Mouse (Mus musculus) kidney, postnatal 25 days (tissue): ENCODE data around the gene Tkt.
A peak's percentile ranks its signal among the peaks of the same experiment; 100 is the strongest.

Source experiments
- DNase-seq, 2 experiments: peaks; one replicate each; pipeline ENCODE4 v3.0.0; 2021; ENCODE audit warnings: mixed read lengths in 2 of 2

The Tkt gene

DNA sequence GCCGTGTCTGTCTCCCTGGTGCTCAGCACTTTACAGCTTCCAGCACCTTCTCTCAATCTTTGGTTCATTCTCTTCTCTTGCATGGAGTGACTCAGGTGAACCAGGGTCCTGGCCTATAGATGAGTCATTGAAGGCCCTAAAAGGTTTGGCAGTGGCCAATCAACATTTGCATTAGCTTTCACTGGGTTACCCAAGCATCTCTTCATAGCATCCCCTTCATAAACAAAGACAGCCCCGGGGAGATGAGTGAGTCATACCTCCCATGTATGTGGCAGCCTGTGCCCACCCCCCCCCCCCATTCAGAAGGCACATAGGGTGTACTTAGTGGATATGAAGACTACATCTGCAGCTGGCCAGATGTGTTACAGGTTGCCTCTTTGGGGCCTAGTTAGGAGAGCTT, 8.5 kb downstream of the Tkt start:
- peak in 1 of 2 experiments; percentile 3 for DNase-seq

DNA sequence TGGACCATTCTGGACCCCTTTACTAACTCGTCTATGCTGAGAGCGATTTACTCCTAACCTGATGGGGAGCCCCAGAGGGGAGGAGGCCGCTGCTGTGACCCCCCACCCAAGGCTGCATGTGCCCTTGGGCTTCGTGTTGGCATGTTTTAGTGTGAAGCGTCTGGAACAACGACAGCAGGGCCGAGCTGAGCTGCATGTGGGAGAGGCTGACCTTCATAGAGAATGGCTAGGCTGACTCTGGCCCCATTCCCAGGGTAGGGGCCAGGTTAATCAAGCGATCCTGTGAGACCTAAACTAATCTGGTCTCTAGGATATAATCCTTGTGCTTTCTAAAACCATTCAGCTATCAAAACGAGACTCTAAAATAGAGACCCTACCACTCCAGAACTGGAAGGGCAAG, 9.6 kb downstream of the Tkt start:
- DNase-seq, result peak; percentile 47 to 52

DNA sequence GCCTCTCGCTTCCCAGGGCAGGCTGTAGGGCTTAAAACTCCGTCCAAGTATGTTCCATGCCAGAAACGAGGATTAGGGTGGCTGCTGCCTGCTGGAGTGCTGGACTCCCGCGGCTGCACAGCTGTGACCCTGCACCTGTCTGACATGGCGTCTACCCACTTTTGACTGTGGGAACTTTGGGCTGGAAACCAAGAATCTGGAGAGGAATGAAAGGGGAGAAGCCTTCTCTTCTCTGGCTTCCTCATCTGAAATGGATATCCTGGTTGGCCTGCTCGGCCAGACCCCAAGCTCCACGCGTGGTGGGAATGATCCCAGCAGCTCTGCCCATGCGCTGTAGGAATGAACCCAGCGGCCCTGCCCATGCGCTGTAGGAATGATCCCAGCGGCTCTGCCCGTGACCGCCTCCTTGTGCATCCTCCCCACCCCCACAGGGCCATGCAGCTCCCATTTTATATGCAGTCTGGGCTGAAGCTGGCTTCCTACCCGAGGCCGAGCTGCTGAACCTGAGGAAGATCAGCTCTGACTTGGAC, 11.2 kb downstream of the Tkt start:
- peak; percentile 74 to 89 for DNase-seq

DNA sequence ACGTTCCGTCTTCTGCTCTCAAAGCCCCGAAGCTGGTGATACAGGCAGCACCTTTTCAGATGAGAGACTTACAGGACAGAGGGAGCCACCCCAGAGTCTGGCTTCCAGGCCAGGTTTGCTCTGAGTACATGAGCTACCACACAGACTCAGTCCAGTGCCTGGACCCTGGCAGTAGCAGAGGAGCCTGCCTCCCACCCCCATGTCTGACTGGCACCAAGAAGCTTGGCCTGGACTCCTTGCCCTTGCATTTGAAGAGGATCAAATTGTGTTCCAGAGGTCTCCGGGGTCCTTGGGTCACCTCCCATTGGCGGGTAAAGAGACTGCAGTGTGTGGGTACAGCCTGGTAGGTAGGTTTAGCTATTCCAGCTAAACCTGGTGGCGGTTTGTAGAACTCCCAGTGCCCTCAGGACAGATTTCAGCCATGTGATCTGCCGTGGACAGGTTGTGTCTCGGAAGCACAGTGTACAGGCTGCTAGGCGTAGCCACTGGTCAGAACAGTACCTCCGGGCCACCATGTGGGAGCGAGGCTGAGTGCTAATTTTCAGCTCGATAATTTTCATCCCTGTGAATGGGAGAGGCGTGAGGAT, 12.7 kb downstream of the Tkt start:
- peak; percentile 49 to 84 for DNase-seq

DNA sequence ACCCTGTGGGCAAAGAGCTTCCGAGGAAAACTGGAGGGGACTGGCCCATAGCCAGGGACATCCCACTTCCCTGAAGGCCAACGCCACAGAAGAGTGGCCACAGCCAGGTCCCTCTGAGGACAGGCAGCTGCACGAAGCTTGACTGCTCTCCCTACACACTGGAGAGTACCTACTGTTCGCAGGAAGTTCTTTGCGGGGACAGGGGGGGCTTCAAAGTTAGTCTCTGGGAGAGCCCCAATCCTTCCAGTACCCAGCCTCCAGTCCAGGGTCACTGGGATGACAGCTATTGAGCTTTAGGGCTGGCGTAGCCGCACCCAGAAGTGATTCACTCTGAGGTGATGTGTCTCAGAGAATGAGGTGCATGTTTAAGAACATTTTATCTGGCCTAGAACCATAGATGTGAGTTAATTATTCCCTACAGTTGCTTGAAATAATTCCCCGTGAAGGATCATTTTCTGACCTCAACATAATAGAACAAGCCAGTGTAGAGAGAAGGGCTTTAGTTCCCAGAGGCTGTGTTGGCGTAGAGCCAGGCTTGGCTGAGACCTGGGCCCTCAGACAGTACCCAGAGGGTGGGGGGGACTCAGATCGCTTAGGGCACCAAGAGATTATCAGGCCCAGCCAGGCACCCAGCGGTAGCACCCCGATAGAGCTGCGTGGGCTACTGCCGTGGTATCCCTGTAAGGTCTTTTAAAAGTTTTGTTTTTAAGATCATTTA, 13.5 kb downstream of the Tkt start:
- DNase-seq, result peak; percentile 93 to 95

DNA sequence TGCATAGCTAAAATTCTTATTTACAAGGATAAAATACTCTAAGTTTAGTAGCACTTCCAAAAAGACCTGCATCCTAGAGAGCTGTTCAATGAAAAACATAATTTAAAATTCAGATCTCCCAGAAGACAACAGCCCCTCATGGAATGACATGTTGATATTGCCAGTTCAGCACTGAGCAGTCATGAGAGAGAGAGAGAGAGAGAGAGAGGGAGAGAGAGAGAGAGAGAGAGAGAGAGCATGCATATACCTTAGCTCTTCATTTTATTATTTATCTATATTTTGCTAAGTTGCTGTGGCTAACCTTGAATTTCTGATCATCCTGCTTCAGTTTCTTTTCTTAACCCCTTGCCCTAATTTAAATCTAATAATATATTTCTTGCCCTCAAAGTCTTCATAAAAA, 14.2 kb downstream of the Tkt start:
- DNase-seq, result no peak

DNA sequence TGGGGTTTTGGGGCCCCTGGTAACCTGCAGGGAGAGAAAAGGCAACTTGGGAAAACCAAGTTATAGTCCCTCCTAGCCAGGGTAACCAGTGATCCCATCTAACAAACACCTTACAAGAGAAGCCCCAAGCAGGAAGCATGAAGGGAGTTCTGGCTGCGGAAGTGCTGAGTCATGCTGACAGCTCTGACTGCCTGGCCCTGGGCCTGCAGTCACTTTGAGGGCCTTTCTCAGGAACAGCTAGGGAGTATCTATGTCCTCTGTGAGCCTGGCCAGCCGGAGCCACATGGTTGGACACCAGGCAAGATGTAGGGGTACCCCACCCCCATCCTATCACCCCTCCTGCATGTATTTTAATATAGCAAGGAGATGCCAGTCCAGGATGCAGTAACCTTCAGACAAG, 16.3 kb downstream of the Tkt start:
- DNase-seq, result peak; percentile 82 to 89

DNA sequence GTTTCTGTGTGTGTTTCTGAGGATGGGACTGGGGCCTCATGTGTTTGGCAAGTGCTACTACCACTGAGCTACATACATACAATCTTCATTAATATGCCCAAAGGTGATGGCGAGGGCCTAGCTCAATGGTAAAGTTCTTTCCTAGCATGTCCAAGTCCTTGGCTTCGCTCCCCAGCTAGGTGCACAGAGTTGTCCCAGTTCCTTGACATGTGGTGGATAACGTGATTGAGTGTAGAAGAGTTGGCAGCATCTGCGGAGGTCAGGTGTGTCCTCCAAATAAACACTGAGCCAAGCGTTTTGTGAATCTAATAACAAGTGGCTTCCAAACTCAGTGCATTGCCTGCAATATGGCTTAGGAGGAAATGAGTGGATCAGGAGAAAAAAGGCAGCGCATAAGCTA, 18.2 kb downstream of the Tkt start:
- peak in 1 of 2 experiments; percentile 40 for DNase-seq

DNA sequence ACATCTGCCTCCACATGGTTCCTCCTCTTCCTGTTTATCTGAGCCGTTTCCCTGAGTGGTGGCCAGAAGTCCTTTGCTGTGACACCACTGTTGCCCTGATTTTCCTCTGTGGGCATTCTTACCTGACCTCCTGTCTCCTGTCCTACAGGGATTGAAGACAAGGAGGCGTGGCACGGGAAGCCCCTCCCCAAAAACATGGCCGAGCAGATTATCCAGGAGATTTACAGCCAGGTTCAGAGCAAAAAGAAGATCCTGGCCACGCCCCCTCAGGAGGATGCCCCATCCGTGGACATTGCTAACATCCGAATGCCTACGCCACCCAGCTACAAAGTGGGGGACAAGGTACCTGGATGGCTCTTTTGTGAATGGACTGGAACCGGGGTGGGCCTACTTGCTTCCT, 19.9 kb downstream of the Tkt start:
- DNase-seq, result peak in 1 of 2 experiments; percentile 38

DNA sequence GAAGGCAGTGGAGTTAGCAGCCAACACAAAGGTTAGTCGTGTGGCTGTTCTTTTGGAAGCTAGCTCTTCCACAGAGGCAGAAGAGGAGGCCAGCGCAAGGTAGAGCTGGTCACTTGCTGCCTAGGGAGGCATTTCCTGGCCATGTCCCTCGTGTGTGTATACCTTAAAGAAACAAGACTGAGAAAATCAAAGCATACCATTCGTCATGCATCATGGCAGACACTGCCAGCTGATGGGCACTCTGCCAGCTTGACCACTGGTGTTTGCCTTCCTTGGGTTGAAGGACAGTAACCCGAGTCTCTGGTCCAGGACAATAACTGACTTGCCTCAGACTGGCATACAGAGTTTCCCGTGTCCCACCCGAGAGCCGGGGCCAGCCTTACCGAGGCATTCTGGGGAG, 22.1 kb downstream of the Tkt start:
- peak; percentile 62 to 68 for DNase-seq

DNA sequence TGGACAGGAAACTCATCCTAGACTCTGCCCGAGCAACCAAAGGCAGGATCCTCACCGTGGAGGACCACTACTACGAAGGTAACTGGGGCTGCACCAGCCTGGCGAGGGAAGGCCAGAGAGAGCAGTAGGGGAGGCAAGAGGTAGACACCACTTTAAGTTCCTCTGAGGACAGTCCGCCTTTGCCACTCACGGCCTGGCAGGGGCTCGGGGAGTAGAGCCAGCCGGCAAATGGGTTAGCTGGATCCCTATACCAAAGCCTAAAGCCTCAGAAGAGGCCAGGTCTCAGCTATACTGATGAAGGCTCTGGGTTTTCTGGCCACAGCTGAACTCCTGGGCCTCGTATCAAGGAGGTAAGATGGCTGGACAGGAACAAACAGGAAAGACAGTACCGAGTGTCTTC, 24.1 kb downstream of the Tkt start:
- peak in 1 of 2 experiments; percentile 33 for DNase-seq

DNA sequence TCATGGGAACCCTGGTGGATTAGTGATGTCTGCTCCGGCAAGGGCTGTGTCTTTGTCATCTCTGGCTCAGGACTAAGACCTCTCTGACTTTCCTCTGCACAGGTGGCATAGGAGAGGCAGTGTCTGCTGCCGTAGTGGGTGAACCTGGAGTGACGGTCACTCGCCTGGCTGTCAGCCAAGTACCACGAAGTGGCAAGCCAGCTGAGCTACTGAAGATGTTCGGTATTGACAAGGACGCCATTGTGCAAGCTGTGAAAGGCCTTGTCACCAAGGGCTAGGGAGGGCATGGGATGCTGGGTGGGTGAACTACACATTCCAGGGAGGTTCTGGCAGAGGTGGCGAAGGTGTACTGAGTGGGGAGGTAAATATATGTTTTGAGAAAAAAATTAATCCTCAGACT, 25.1 kb downstream of the Tkt start:
- DNase-seq, result peak in 1 of 2 experiments; percentile 43

DNA sequence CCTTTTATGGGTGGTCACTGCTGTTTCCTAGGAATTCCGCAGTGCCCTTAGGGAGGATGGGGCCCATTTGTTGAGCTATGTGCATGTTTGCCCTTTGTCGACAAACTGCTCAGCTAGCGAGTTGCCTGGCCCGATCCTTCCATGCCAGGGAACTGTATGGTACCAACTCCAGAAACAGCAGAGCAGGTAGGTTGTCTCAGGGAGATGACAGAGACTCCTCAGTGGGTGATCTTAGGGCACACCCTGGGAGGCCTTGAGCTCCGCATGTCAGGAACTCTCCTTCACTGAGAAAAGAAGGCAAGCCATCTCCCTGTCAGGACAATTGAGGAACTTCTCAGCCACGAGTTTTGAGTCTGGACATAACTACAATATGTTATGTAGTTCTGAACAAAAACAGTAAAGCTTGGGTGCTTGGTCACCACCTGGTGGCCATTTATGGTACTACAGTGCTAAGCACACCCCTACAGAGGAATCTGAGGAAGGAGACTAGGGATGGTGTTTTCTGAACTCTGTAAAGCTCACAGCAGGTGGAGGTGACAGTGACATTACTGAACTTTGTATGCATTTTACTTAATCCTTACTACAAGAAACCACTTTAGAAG, 25.9 kb downstream of the Tkt start:
- peak; percentile 73 to 86 for DNase-seq

DNA sequence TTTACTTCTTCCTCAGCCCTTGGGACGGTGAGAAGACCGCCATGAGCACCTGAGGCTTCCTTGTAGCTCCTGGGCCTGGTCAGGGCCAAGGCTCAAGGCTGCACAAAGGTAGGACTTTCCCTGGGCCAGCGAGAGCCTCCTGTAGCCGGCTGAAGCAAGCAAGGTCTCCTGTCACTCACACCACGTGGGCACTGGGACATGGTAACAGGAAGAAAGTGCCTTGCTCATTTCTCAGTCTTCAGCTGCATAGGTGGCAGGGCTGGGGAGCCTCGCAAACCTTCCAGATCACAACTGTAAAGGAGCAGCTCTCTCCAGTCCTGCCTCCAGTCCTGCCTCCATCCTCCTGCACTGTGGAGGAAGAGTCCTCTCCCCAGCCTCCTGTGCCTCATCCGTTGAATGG, 27.6 kb downstream of the Tkt start:
- DNase-seq, result peak in 1 of 2 experiments; percentile 51

DNA sequence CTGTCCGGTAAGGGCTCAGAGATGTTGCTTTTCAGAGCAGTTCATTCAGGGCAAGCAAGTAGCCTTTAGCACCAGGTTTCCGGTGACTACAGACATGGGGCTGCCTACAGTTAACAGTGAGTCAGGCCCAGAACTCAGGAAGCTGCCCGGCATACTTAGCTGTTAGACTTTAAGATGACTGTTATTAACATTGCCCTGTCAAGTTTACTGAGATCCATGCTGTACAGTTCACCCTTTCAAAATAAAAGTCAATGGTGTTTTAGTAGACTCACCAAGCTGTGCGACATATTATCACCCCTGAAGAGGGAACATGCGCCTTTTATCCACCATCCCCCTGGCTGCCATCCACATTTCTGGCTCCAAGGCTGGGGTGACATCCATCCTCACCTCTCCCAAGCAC, 28.1 kb downstream of the Tkt start:
- no peak for DNase-seq

DNA sequence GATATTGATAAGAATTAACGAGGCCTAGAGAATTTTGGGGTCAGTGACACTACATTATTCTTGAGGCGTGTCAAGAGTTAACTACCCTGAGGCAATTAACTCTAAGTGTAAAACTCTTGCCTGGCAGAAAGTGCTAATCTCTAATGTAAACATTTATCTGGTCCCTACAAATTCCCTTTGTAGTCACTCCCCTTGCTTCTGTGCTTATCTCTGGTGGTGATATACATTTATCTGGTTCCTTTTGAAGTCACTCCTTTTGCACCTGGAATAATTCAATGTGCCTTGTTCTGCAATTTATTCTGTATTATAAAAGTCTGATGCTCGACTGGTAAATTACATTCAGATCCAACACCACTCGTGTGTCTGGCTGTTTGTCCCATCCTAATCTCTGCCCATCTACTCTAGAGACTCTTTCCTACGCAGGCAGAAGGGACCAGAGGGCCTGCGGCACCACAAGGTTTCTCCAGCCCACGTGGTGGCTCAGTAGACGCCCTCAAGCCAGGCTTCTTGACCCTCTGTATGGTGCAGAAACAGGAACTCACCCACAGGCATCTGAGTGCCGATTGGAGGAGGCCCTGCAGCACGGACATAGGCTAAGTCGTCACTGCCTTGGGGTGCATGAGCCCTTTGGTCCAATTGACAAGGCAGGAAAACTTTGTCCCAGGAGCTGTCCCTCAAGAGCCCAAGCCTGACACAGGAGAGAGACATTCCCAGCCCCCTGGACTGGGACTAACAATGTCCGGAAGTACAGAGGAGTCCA, 29.3 kb downstream of the Tkt start:
- DNase-seq, result peak in 1 of 2 experiments; percentile 19

DNA sequence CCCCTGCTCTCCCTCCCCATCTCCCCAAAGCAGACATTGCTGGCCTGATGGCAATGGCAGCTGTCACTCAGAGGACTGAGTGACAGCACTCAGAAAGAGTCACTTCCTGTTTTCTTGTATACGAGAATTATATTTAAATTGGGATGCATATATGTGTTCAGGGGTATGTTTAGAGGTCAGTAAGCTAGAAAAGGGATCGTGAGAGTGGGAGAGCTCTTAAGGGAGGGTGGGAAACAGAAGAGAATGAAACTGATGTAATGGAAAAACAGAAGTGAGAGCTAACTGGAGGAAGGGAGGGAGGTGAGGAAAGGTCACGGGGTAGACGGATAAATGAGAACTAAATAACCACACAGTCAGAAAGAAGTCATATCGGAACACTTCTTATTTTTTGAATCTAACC, 31.0 kb downstream of the Tkt start:
- no peak for DNase-seq

DNA sequence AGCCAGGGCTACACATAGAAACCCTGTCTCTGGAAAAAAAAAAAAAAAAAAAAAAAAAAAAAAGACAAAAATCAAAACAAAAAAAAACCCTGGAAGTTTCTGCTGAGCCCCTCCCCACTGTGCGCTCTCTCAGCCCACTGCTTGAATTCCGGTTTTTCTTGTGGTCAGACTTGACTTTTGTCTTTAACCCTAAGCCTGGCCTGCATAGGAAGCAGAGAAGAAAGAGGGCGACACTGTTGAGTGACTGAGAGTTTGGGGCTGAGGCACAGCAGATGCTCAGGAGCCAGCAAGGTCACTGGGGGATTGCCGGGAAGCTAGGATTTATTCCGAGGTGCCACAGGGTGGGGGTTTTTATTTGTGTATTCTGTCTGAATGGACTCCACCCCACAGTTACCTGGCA, 31.7 kb downstream of the Tkt start:
- peak in 1 of 2 experiments; percentile 25 for DNase-seq

DNA sequence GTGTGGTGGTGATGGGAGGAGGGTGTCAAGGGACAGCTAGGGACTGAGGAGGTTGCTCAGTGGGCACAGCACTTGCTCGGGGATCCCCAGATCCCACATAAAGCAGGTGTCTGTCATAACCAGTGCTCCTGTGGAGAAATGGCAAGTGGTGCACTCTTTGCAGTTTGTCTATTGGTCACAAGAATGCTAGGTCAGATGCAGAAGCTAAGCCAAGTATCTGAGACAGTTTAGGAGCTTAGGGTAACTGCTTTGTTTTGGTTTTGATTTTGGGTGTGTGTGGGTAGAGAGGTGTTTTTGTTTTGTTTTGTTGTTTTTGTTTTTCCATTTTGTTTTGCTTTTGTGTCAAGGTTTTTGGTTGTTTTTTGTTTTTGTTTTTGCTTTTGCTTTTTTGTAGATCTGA, 33.1 kb downstream of the Tkt start:
- no peak for DNase-seq

DNA sequence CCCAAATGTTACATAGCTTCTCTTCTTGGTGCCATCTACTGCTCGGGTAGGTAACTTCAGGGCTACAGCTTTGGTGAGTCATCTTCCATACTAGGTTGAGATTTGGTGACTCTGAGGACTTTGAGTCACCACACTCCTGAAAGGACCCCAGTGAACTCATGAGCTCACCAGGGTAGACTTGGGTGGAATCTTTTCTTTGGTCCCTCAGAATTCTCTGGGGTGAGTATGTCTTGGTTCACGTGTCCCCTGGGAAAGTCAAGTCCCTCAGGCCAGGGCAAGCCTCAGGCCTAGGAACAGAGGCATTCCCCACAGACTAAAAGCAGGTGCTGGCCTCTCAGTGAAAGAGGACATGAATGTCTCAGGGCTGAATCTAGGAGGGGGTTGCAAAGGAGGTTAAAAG, 35.9 kb downstream of the Tkt start:
- DNase-seq, result no peak

DNA sequence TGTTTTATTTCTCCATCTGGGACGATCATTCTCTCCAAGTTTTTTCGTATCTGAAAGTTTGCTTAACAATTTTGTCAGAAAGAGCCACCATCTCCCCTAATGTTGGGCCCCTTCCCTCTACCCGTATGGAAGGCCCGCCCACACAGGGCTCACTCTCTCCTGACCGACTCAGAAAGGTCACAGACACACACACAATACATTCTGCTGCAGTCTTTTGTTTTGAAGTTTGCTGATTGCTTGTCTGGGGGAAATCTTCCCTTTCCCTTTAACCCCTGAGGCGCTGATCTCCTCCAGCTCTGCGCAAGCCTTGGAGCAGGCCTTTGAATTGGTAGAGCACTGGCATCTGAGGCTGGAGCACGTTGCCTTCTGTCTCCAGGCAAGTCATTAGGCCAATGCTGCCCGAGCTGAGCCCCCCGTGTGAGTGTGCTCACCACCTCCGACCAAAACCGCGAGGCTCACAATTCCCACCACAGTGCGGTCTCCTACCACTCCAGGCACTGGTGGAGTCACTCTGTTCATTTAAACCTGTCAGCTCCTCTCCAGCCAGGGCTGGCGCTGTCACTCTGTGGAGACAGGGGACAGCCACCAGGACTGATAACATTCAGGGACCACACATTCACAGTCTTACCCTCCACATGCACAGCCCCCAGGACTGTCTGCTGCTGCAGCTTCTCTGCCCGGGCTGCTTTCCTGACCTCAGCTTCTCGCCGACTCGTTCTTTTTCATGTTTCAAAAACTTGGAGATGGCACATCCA, 36.5 kb downstream of the Tkt start:
- DNase-seq, result no peak

DNA sequence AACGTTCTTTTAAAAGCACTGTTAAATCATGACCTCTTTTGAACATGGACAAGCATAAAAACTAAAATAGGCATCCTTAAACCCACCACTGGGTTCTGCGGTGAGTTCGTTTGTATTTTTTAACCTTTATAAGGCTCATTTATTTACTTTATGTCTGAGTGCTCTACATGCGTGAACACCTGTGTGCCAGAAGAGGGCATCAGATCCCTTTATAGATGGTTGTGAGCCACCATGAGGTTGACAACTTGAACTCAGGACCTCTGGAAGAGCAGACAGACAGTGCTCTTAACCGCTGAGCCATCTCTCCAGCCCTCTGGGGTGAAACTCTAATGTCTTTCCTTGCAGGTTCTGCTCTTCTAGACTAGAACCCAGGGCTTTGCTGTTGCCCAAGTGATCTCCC, 37.2 kb downstream of the Tkt start:
- no peak for DNase-seq
